10 mouse cellular contexts compared by ENCODE assay signal in genomic region chr3:86328531-86328930, GRCm38 (mm10).
A peak's percentile ranks its signal among the peaks of the same experiment; 100 is the strongest.
DNase-seq lines count a peak whose midpoint lies in the region; ATAC-seq and TF ChIP-seq lines count a peak whose summit lies in the region.
"Had no signal": no experiment of that assay in that cellular context is flagged by ENCODE, and none has a peak within 500 bp of the region (broad histone marks: within the 10 kb centered on the region; RNA-seq: fewer than 3 reads in every experiment).

No protein-coding gene starts in this region.

- no peak overlapping the region for H3K4me3 ChIP-seq in heart, embryonic 12.5 days
- H3K4me3 ChIP-seq in lung, embryonic 14.5 days (ENCODE audit: low read depth, low read length), result no peak overlapping the region
- H3K4me3 ChIP-seq: stomach, embryonic 15.5 days had no signal

- WGBS in heart, embryonic 12.5 days, result 33% methylated on average over 1 of the region's 1 CpGs
- 28% methylated on average over 1 of the region's 1 CpGs for WGBS in lung, embryonic 14.5 days

- H3K9ac ChIP-seq in heart, embryonic 12.5 days, result no peak overlapping the region
- no peak overlapping the region for H3K9ac ChIP-seq in lung, embryonic 14.5 days
- H3K9ac ChIP-seq: stomach, embryonic 15.5 days had no signal

- no peak overlapping the region for H3K4me2 ChIP-seq in heart, embryonic 12.5 days
- H3K4me2 ChIP-seq in lung, embryonic 14.5 days, result no peak overlapping the region
- H3K4me2 ChIP-seq: stomach, embryonic 15.5 days had no signal

- H3K27ac ChIP-seq in heart, embryonic 12.5 days (ENCODE audit: poor library complexity, severe bottlenecking), result no peak overlapping the region
- H3K27ac ChIP-seq in lung, embryonic 14.5 days (ENCODE audit: low read depth), result no peak overlapping the region
- H3K27ac ChIP-seq: stomach, embryonic 15.5 days had no signal

- no peaks in the 10 kb centered on the region for H3K27me3 ChIP-seq in heart, embryonic 12.5 days (replicated peaks)
- no peaks in the 10 kb centered on the region for H3K27me3 ChIP-seq in lung, embryonic 14.5 days (ENCODE audit: insufficient read depth, low read length)
- H3K27me3 ChIP-seq: stomach, embryonic 15.5 days had no signal

- H3K9me3 ChIP-seq in heart, embryonic 12.5 days (replicated peaks), result no peaks in the 10 kb centered on the region
- no peaks in the 10 kb centered on the region for H3K9me3 ChIP-seq in lung, embryonic 14.5 days (ENCODE audit: low read depth, low read length)
- H3K9me3 ChIP-seq: stomach, embryonic 15.5 days had no signal

- no peak for ATAC-seq in heart, embryonic 12.5 days (ENCODE audit: insufficient number of reproducible peaks, low FRiP score)
- no peak for ATAC-seq in lung, embryonic 14.5 days (ENCODE audit: insufficient read depth)
- no peak for ATAC-seq in frontal cortex, adult (ENCODE audit: low TSS enrichment)

- peaks cover 2% of the 10 kb centered on the region; the same call in 1 of the 2 replicates for H3K36me3 ChIP-seq in heart, embryonic 12.5 days
- H3K36me3 ChIP-seq in lung, embryonic 14.5 days (ENCODE audit: insufficient read depth), result no peaks in the 10 kb centered on the region
- H3K36me3 ChIP-seq: stomach, embryonic 15.5 days had no signal

- no peaks in the 10 kb centered on the region for H3K4me1 ChIP-seq in heart, embryonic 12.5 days (replicated peaks)
- H3K4me1 ChIP-seq in lung, embryonic 14.5 days (ENCODE audit: insufficient read depth), result no peaks in the 10 kb centered on the region
- H3K4me1 ChIP-seq: stomach, embryonic 15.5 days had no signal

- DNase-seq in heart, adult 8-10 months (ENCODE audit: low spot score), result peak; percentile 10
- DNase-seq in lung, embryonic 14.5 days, result peak; percentile 66
- no peak for DNase-seq in lung, adult 18-20 months
- peak; percentile 70 for DNase-seq in NIH3T3 (ENCODE audit: low read depth)
- DNase-seq in lung, postnatal 25 days (ENCODE audit: low spot score), result peak; percentile 2
- DNase-seq in right cerebral cortex, postnatal 10 days (ENCODE audit: low spot score in 2 of 2), result no peak
- DNase-seq: kidney, adult 8-10 months had no signal

- TF ChIP-seq CTCF in lung, embryonic 14.5 days (IDR thresholded peaks at IDR 0.05; ENCODE audit: low read depth), result peak; percentile 47

Comparison
In these comparisons a context has a peak if more than half of its experiments do, and no peak if none do; other contexts are left out.
1. DNase-seq: peak in heart, adult 8-10 months (single experiment), lung, embryonic 14.5 days (single experiment), NIH3T3 (single experiment) and lung, postnatal 25 days (single experiment); none in lung, adult 18-20 months (0 of 2) and right cerebral cortex, postnatal 10 days (0 of 2).